Mouse (Mus musculus) cortical plate, adult 2 months (tissue): Measurements from ENCODE around the gene Mrln. TPM values are rescaled to one million over a fixed set of nuclear protein-coding genes. Genes with fewer than 3 reads are reported as not detected.

ENCODE experiments used
- H3K27ac ChIP-seq: fragments of 200-500 bp; 2 replicates; pipeline ENCODE4 v1.5.1; 2012; ENCODE audit warnings: low read length, control low read depth, inconsistent platforms; ENCODE audit not compliant: insufficient read depth
- H3K4me1 ChIP-seq: fragments of 200-500 bp; 2 replicates; pipeline ENCODE4 v1.6.1; 2011; ENCODE audit warnings: low read length; ENCODE audit not compliant: control insufficient read depth, insufficient read depth
- H3K4me3 ChIP-seq: fragments of 200-500 bp; 2 replicates; pipeline ENCODE4 v1.5.1; 2011; ENCODE audit warnings: mild to moderate bottlenecking, low read length, control low read depth; ENCODE audit not compliant: insufficient read depth
- CTCF ChIP-seq: fragments of 200-500 bp; IDR thresholded peaks from 2 replicates; pipeline ENCODE4 v1.5.1; 2011; ENCODE audit warnings: mild to moderate bottlenecking, control low read depth, low read length; ENCODE audit not compliant: insufficient read depth; ENCODE audit errors: extremely low read depth
- POLR2A ChIP-seq: fragments of 200-500 bp; IDR thresholded peaks from 2 replicates; pipeline ENCODE4 v1.6.1; 2011; ENCODE audit warnings: mild to moderate bottlenecking, low read length, control low read depth; ENCODE audit not compliant: insufficient read depth; ENCODE audit errors: extremely low read depth
- polyA plus RNA-seq: library from polyadenylated mRNA; depleted of rRNA; stranded (reverse); fragments of >200 nt; gene quantifications from 2 replicates; pipeline ENCODE4 v1.2.3, GENCODE M21; 2012; rRNA removed

Gene Mrln
- polyA plus RNA-seq, 1 experiment, result 0.84 TPM

DNA sequence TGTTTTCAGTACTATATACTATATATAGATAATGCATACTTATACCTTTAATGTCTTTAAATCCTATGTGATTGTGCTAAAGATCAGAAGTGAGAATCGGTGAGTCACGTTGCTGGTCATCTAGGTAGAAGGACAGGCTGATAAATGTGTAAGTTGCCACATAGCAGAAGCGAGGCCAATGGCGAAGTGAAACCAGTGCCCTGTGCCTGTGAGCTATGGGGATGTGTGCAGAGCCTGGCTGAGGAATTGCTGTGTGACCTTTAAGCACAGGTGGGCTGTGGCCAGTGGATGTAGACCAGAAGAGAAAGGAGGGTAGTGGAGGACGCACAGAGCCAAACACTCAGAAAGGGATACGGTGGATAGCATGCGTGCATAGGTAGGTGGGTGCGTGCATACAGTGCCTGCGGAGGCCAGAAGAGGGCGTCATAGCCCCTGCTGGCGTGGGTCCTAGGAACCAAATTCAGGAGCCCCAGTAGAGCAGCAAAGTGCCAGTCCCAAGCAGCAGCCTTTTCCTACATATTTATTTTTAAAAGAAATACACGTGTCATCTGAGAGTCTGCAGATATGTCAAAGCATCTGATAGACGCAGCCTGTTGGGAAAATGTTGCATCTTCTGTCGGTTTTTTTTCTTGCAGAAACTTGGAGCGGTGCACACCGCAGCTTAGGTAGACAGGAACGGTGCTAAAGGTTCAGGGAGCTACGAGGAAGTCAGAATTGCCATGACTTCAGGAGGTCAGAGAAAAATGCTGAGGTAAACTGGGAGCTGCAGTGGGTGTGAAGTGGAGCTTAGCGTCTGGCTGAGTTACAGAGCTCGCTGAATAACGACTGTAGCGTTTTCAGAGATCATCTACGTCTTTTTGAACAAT, 64.3 kb downstream of the Mrln start:
- Histone ChIP-seq H3K4me3 (no peak overlapping the region), H3K27ac (no peak overlapping the region), H3K4me1 (peaks cover 1% of the 10 kb centered on the region; the same call in 1 of the 2 replicates)
- TF ChIP-seq CTCF, result no peak
- no peak for TF ChIP-seq POLR2A

Other genes starting within 250 kb of the Mrln start
- 23.3 and 23.8 TPM in 2 replicates for gene Ccdc6, start 107.5 kb upstream of the Mrln start, polyA plus RNA-seq
- 2.5 and 2.9 TPM in 2 replicates for gene Slc16a9, start 40.4 kb downstream of the Mrln start, polyA plus RNA-seq
- gene Fam13c, start 235.8 kb downstream of the Mrln start, polyA plus RNA-seq, result 27.7 and 28.2 TPM in 2 replicates